Mouse (Mus musculus): ENCODE data around the gene Skap1. TPM values are rescaled to one million over a fixed set of nuclear protein-coding genes. Genes with fewer than 3 reads are reported as not detected.

Gene Skap1
- polyA plus RNA-seq, 1 experiment = not detected

DNA sequence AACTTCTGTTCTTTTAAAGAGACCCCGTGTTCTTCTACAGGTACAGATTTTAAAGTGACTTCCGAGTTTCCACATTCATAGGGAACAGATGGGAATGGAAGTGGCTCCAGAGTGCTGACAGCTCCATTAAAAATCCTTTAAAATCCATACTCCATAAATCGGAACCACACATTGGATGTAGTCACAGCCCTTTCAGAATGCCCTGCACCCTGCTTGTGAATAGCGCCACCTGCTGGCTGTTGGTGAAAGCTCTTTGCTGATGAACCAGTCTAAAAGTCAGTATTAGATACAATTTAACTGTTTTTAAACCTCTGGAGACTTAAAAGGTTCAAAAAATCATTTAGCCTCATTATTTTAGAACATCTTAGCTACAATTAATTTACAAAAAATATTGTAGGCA lies 156.8 kb downstream of the Skap1 start:
- TF ChIP-seq GATA1 (IDR thresholded peaks at IDR 0.05; ENCODE audit: low read length) = no peak

- no peak for TF ChIP-seq GATA1 (IDR thresholded peaks at IDR 0.05; ENCODE audit: low read length)
These were observed 158.4 kb downstream of the Skap1 start for GRCm38 (mm10) chr11:96622782-96623181.

GRCm38 (mm10) chr11:96624436-96624835 lies 160.0 kb downstream of the Skap1 start:
- TF ChIP-seq GATA1 (IDR thresholded peaks at IDR 0.05; ENCODE audit: low read length) = no peak

DNA sequence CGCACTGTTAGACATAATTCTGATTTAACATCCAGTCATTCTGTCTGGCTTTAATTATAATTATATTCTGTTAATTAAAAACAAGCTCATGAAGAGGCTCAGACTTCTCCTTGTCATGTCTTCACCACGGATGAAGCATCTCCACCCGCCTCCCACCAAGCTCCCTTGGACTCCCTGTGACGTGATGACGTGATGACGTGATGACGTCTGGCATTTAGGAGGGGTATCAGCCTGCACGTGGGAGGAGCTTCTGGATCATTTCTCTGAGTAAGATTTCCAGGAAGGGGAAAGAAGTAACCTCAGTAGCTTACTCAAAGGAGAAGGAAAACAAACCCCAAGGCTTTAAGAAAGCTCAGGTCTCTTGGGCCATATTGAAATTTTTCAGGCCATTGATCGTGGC lies 165.4 kb downstream of the Skap1 start:
- no peak for TF ChIP-seq GATA1 (IDR thresholded peaks at IDR 0.05; ENCODE audit: low read length)

DNA sequence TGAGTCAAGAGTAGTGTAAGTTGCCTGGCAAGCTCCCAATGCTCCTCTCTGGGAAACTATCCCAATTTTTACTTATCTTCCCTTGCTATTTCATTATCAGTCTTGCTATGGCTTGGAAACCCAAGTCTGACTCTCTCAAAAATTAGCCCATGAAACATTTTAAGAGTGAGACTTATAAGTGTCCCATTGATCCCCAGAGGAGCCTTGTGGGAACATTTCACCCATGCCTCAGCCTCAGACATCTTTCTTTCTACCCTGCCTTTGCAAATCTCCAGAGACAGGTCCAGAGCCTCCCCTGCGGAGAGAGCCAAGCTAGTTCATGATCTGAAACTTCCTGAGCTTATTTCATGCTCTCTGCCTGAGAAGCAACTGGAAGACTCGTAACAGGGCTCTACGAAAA lies 167.1 kb downstream of the Skap1 start:
- no peak for TF ChIP-seq GATA1 (IDR thresholded peaks at IDR 0.05; ENCODE audit: low read length)

- TF ChIP-seq GATA1 (IDR thresholded peaks at IDR 0.05; ENCODE audit: low read length) = no peak
These were observed 173.5 kb downstream of the Skap1 start for GRCm38 (mm10) chr11:96637927-96638326.

- no peak for TF ChIP-seq GATA1 (IDR thresholded peaks at IDR 0.05; ENCODE audit: low read length)
These were observed 175.4 kb downstream of the Skap1 start for GRCm38 (mm10) chr11:96639805-96640204.

GRCm38 (mm10) chr11:96642173-96643140 lies 178.1 kb downstream of the Skap1 start:
- TF ChIP-seq GATA1 (IDR thresholded peaks at IDR 0.05; ENCODE audit: low read length) = no peak

DNA sequence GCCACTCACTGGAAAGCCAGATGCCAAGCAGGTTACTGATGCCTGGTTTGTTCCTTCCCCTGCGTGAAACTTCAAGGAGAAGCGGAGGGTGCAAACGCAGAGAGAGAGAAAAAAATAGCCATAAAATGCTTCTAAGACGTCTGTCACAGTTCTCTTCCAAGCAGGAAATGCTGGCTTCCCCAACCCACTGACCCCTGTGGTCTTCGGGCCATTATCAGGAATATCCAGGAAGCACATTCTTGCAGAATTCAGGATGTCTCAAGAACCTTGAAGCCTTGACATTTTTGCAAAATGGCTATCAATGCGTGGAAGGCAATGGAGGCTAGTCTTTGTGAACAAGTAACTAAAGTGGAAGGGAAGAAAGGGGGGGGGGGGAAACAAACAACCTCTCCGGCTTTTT lies 180.6 kb downstream of the Skap1 start:
- TF ChIP-seq GATA1 (IDR thresholded peaks at IDR 0.05; ENCODE audit: low read length) = no peak

GRCm38 (mm10) chr11:96645538-96646037 lies 181.2 kb downstream of the Skap1 start:
- TF ChIP-seq GATA1 (IDR thresholded peaks at IDR 0.05; ENCODE audit: low read length) = no peak

DNA sequence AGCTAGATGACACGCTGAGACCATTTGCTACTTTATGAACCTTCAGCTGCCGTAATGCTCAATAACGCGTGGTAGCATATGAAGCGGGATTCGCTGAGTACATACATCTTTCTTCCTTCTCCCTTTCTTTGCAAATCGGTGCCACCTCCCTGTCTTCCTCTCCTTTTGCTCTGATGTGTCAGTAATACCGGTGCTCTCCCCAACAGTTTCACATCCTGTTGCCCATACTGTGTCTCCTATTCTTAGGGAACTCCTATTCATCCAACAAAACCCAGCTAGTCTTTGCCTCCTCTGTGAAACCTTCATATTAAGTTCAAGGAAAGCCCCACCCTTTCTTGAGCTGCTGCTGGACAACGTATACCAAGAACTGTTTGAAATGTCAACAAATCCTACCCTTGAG lies 187.5 kb downstream of the Skap1 start:
- no peak for TF ChIP-seq GATA1 (IDR thresholded peaks at IDR 0.05; ENCODE audit: low read length)

DNA sequence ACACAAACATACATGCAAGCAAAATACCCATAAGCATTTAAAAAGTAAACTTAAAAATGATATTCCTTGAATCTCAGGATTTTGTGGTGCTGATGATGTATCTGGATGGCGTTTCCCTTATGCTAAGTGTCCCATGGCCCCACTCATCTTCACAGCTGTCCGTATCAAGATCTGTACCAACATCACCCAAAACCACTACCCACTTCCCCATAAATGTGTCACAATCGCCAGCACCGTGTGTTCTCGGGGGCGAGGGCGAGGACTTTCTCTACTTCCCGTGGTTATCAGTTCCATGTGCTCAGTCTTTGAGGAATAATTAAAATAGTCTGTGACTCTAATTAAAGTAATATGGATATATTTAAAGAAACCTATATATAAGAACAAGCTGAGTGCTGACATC lies 189.5 kb downstream of the Skap1 start:
- no peak for TF ChIP-seq GATA1 (IDR thresholded peaks at IDR 0.05; ENCODE audit: low read length)

DNA sequence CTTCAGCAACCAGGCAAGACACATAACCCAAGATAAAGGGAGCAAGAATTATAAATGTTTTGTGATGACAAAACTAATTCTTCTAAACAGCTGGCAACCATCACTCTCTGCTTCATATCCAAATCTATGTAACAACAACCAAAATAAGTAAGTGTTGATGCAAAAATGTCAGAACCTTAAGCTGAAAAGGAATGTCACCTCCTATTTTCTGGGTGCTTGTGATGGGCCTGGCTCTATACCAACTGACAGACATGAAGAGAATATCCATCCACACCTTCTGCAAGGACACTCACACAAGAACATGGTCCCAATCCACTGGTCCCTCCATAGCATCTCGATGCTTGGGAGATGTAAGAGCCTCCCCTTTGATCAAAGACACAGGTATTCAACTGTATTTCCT lies 194.0 kb downstream of the Skap1 start:
- no peak for TF ChIP-seq GATA1 (IDR thresholded peaks at IDR 0.05; ENCODE audit: low read length)

DNA sequence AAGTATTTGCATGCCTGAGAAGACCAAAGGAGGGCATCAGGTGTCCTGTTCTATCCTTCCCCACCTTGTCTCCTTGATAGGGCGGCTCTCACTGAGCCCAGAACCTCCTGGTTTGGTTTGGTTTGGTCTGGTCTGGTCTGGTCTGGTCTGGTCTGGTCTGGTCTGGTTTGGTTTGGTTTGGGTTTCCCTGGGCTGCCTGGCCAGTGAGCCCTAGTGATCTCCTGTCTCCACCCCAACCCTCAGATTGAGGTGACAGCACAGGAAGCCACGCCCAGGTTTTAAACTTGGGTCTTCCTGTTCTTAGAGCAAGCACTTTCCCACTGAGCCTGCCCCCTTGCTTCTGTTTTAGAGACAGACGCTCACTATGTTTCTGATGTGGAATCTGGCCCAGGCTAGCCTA lies 202.5 kb downstream of the Skap1 start:
- TF ChIP-seq GATA1 (IDR thresholded peaks at IDR 0.05; ENCODE audit: low read length) = no peak

GRCm38 (mm10) chr11:96668367-96668766 lies 204.0 kb downstream of the Skap1 start:
- TF ChIP-seq GATA1 (IDR thresholded peaks at IDR 0.05; ENCODE audit: low read length) = no peak

- no peak for TF ChIP-seq GATA1 (IDR thresholded peaks at IDR 0.05; ENCODE audit: low read length)
These were observed 209.4 kb downstream of the Skap1 start for GRCm38 (mm10) chr11:96673792-96674191.

GRCm38 (mm10) chr11:96674786-96675365 lies 210.5 kb downstream of the Skap1 start:
- no peak for TF ChIP-seq GATA1 (IDR thresholded peaks at IDR 0.05; ENCODE audit: low read length)
